Mouse (Mus musculus): ENCODE measurements around the gene Zfp688. TPM values are rescaled to one million over a fixed set of nuclear protein-coding genes. Genes with fewer than 3 reads are reported as not detected.
"Not testable (repeated sequence)": the region's sequence is repeated elsewhere in the genome, so short reads cannot be mapped to it uniquely, and the experiment has no call there.

Zfp688 gene
- polyA plus RNA-seq, 1 experiment from 2014 or later: 17.0 TPM

DNA sequence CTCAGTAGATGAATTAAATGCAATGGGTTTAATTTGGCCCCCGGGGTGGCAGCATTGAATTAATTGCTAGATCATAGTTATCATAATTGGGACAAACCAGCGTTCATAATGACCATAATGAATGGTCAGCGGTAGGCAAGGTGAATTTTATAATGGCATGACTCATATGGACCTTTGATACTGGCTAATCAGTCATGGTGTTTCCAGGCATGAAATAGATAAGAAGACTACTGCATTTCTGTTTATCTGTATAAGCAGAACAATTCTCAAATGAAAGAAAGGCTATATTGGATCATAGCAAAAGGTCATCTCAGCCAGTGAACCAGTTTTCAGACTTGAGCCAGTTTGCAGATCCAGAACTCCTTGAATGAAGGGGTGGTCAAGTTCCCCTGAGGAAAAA is 21.5 kb downstream of the Zfp688 start:
- Histone ChIP-seq H3K9me3 (ENCODE audit: control insufficient read depth, low read length) (no peaks in the 10 kb centered on the region), H3K4me2 (ENCODE audit: low read depth, low read length) (no peak overlapping the region), H3K4me1 (ENCODE audit: control insufficient read depth, insufficient read depth, low read length) (no peaks in the 10 kb centered on the region), H3K27ac (replicated peaks; ENCODE audit: low read depth, low read length) (no peak overlapping the region), H3K4me3 (ENCODE audit: low read depth, low read length) (no peak overlapping the region), H3K36me3 (ENCODE audit: control insufficient read depth, insufficient read depth, low read length) (peaks cover 5% of the 10 kb centered on the region; the same call in 1 of the 2 replicates), H3K27me3 (replicated peaks; ENCODE audit: control insufficient read depth, insufficient read depth, low read length) (no peaks in the 10 kb centered on the region), H3K9ac (ENCODE audit: low read depth, low read length) (no peak overlapping the region)
- WGBS: 66% methylated on average over 3 of the region's 3 CpGs
- ATAC-seq (ENCODE audit: low read depth) (no peak), DNase-seq (ENCODE audit: low spot score) (no peak)

DNA sequence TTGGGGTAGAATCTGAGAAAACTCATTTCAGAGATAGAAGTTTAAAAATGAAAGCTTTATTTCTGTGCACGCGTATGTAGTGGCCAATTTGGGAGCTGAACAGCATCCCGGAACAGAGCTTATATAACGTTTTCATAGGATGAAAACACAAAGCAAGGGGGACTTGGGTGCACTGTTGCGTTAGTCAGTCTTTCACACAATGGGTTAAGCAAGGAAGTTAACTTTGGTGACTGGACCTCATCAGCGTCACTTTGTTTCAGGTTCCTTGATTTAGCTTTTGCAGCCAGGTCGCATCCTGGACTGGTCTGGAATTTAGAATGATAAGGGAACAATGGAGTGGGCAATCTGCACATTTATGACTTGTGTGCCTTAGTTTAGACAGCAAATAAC is 27.9 kb downstream of the Zfp688 start:
- Histone ChIP-seq H3K27me3 (replicated peaks; ENCODE audit: control insufficient read depth, insufficient read depth, low read length) (no peaks in the 10 kb centered on the region), H3K4me3 (ENCODE audit: low read depth, low read length) (peak overlapping the region; percentile 71), H3K36me3 (ENCODE audit: control insufficient read depth, insufficient read depth, low read length) (peaks cover 10% of the 10 kb centered on the region), H3K4me2 (ENCODE audit: low read depth, low read length) (peak overlapping the region; percentile 75), H3K9me3 (ENCODE audit: control insufficient read depth, low read length) (no peaks in the 10 kb centered on the region), H3K9ac (ENCODE audit: low read depth, low read length) (peak overlapping the region; percentile 62), H3K4me1 (ENCODE audit: control insufficient read depth, insufficient read depth, low read length) (peaks cover 10% of the 10 kb centered on the region), H3K27ac (replicated peaks; ENCODE audit: low read depth, low read length) (peak overlapping the region; percentile 72)
- WGBS: 20% methylated on average over 7 of the region's 7 CpGs
- DNase-seq (ENCODE audit: low spot score): no peak
- ATAC-seq (ENCODE audit: low read depth): no peak

DNA sequence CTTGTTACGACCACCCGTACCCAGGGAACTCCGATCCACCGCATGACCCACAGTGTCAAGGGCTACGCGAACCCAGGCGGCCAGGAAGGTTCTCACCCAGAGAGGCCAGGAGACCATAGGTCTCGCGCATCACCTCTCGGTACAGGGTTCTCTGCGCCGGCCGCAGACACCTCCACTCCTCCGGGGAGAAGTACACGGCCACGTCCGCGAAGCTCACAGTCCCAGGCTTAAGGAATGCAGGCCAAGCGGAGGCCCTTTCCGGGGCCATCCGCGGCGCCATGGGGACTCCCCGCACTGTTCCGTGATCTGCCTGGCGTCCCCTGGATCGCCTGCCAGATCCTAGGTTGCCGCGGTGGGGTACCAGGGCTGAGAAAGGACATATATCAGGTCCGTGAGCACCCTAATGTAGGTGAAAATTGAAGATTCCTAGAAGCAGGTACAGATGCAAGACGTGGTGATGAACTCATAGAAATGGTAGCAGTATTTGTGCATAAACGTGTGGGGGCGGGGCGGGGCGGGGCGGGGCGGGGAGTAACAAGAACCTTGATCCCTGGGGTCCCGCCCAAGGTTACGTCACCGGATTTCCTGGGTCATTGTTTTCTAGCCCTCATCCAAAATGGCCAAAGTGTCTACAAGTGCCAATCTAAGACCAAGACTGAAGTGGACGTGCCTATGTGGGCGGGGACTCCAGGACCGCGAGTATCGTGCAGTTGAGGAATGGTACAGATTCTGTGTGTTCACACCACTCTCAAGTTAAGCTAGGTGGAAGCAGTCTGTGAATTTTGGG is 28.5 kb downstream of the Zfp688 start, which contains the start of gene E430018J23Rik:
Gene E430018J23Rik (minus strand): TSS at position 473 of the 787 bp plus-strand sequence.
- WGBS: under 1% methylated on average over 35 of the region's 45 CpGs
- peak within 1 kb of the TSS; percentile 75 for H3K4me2 ChIP-seq (ENCODE audit: low read depth, low read length)
- ATAC-seq (ENCODE audit: low read depth): peak; percentile 94
- H3K36me3 ChIP-seq (ENCODE audit: control insufficient read depth, insufficient read depth, low read length): peaks cover 10% of the 10 kb centered on the region
- no peaks in the 10 kb centered on the region for H3K27me3 ChIP-seq (replicated peaks; ENCODE audit: control insufficient read depth, insufficient read depth, low read length)
- peak within 1 kb of the TSS; percentile 71 for H3K4me3 ChIP-seq (ENCODE audit: low read depth, low read length)
- H3K9ac ChIP-seq (ENCODE audit: low read depth, low read length): peak within 1 kb of the TSS; percentile 84
- peak; percentile 99 for DNase-seq (ENCODE audit: low spot score)
- H3K4me1 ChIP-seq (ENCODE audit: control insufficient read depth, insufficient read depth, low read length): peaks cover 10% of the 10 kb centered on the region
- no peaks in the 10 kb centered on the region for H3K9me3 ChIP-seq (ENCODE audit: control insufficient read depth, low read length)
- peak within 1 kb of the TSS; percentile 90 for H3K27ac ChIP-seq (replicated peaks; ENCODE audit: low read depth, low read length)

DNA sequence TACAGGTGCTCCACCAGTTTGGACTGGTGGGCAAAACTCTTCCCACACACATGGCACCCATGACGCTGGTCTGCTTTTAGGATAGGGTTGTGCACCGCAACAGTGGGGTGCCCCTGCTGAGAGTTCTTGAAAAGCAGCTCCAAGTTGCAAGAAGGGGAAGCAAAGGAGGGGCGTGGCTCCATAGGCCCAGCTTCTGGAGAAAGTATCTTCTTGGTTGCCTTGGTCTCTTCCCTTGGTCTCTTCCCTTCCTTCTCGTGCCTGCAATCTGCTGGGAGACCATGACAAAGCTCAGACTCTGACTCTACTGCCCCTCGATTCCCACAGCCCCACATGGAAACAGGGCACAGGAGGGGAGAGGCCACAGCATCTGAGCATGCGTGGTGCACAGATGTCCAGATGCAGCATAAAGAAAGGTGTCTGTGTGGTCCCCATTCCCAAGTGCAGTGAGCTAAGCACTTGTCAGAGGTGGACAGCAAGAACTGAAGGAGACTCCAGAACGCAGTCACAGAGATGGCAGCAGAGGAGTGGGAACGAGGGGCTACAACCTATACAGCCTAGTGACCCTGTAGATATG is 29.5 kb downstream of the Zfp688 start:
- H3K4me1 ChIP-seq (ENCODE audit: control insufficient read depth, insufficient read depth, low read length): peaks cover 10% of the 10 kb centered on the region
- no peak overlapping the region for H3K27ac ChIP-seq (replicated peaks; ENCODE audit: low read depth, low read length)
- H3K4me3 ChIP-seq (ENCODE audit: low read depth, low read length): peak overlapping the region; percentile 71
- DNase-seq (ENCODE audit: low spot score) (no peak), ATAC-seq (ENCODE audit: low read depth) (no peak)
- H3K27me3 ChIP-seq (replicated peaks; ENCODE audit: control insufficient read depth, insufficient read depth, low read length): no peaks in the 10 kb centered on the region
- 88% methylated on average over 8 of the region's 8 CpGs for WGBS
- peaks cover 10% of the 10 kb centered on the region for H3K36me3 ChIP-seq (ENCODE audit: control insufficient read depth, insufficient read depth, low read length)
- no peaks in the 10 kb centered on the region for H3K9me3 ChIP-seq (ENCODE audit: control insufficient read depth, low read length)
- H3K4me2 ChIP-seq (ENCODE audit: low read depth, low read length): peak overlapping the region; percentile 75
- peak overlapping the region; percentile 84 for H3K9ac ChIP-seq (ENCODE audit: low read depth, low read length)

DNA sequence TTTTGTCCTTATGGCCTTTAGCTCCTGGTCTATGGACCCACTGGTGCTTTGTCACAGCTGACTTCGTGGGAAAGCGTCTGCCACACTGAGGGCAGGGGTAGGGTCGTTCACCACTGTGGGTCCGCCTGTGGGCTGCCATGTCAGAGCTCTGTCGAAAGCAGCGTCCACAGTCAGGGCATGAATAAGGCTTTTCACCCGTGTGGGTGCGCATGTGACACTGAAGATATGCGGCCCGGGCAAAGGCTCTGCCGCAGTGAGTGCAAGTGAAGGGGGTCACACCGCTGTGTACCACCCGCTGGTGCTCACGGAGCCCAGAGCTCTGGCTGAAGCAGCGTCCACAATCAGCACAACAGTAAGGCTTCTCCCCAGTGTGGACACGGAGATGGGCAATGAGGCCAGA is 30.3 kb downstream of the Zfp688 start:
- DNase-seq (ENCODE audit: low spot score) (no peak), ATAC-seq (ENCODE audit: low read depth) (no peak)
- H3K36me3 ChIP-seq (ENCODE audit: control insufficient read depth, insufficient read depth, low read length): peaks cover 10% of the 10 kb centered on the region
- H3K9ac ChIP-seq (ENCODE audit: low read depth, low read length): no peak overlapping the region
- WGBS: 96% methylated on average over 16 of the region's 16 CpGs
- H3K4me2 ChIP-seq (ENCODE audit: low read depth, low read length): no peak overlapping the region
- H3K27ac ChIP-seq (replicated peaks; ENCODE audit: low read depth, low read length): no peak overlapping the region
- no peaks in the 10 kb centered on the region for H3K9me3 ChIP-seq (ENCODE audit: control insufficient read depth, low read length)
- H3K4me3 ChIP-seq (ENCODE audit: low read depth, low read length): no peak overlapping the region
- no peaks in the 10 kb centered on the region for H3K27me3 ChIP-seq (replicated peaks; ENCODE audit: control insufficient read depth, insufficient read depth, low read length)
- H3K4me1 ChIP-seq (ENCODE audit: control insufficient read depth, insufficient read depth, low read length): peaks cover 10% of the 10 kb centered on the region

GRCm38 (mm10) chr7:127390306-127390705 is 31.6 kb downstream of the Zfp688 start:
- ATAC-seq (ENCODE audit: low read depth): no peak
- H3K9ac ChIP-seq (ENCODE audit: low read depth, low read length): no peak overlapping the region
- H3K27me3 ChIP-seq (replicated peaks; ENCODE audit: control insufficient read depth, insufficient read depth, low read length): no peaks in the 10 kb centered on the region
- DNase-seq (ENCODE audit: low spot score): no peak
- H3K27ac ChIP-seq (replicated peaks; ENCODE audit: low read depth, low read length): no peak overlapping the region
- no peak overlapping the region for H3K4me3 ChIP-seq (ENCODE audit: low read depth, low read length)
- peaks cover 10% of the 10 kb centered on the region for H3K4me1 ChIP-seq (ENCODE audit: control insufficient read depth, insufficient read depth, low read length)
- 79% methylated on average over 7 of the region's 7 CpGs for WGBS
- H3K4me2 ChIP-seq (ENCODE audit: low read depth, low read length): no peak overlapping the region
- H3K9me3 ChIP-seq (ENCODE audit: control insufficient read depth, low read length): no peaks in the 10 kb centered on the region
- peaks cover 10% of the 10 kb centered on the region for H3K36me3 ChIP-seq (ENCODE audit: control insufficient read depth, insufficient read depth, low read length)

DNA sequence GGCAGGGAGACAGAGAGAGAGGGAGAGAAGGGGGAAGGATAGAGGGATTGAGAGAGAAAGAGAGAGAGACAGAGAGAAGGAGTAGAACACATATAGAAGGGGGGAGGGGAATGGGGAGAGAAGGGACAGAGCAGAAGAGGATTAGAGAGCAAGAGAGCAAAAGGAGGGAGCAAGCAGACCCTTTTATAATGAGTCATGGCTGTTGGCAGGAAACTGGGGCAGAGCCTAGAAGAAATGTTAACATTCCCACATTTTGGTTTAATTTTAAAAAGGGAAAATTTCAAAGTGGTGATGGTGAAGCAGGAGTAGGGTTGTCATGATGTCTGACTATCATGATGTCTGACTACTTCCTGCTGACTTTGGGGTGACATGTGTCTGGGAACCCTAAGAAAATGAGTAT is 33.7 kb downstream of the Zfp688 start:
- H3K27me3 ChIP-seq (replicated peaks; ENCODE audit: control insufficient read depth, insufficient read depth, low read length); H3K4me3 ChIP-seq (ENCODE audit: low read depth, low read length); H3K9ac ChIP-seq (ENCODE audit: low read depth, low read length); H3K4me1 ChIP-seq (ENCODE audit: control insufficient read depth, insufficient read depth, low read length); H3K4me2 ChIP-seq (ENCODE audit: low read depth, low read length); DNase-seq (ENCODE audit: low spot score); ATAC-seq (ENCODE audit: low read depth); H3K9me3 ChIP-seq (ENCODE audit: control insufficient read depth, low read length); H3K27ac ChIP-seq (replicated peaks; ENCODE audit: low read depth, low read length): not testable (repeated sequence)
- H3K36me3 ChIP-seq (ENCODE audit: control insufficient read depth, insufficient read depth, low read length): peaks cover 18% of the 10 kb centered on the region

DNA sequence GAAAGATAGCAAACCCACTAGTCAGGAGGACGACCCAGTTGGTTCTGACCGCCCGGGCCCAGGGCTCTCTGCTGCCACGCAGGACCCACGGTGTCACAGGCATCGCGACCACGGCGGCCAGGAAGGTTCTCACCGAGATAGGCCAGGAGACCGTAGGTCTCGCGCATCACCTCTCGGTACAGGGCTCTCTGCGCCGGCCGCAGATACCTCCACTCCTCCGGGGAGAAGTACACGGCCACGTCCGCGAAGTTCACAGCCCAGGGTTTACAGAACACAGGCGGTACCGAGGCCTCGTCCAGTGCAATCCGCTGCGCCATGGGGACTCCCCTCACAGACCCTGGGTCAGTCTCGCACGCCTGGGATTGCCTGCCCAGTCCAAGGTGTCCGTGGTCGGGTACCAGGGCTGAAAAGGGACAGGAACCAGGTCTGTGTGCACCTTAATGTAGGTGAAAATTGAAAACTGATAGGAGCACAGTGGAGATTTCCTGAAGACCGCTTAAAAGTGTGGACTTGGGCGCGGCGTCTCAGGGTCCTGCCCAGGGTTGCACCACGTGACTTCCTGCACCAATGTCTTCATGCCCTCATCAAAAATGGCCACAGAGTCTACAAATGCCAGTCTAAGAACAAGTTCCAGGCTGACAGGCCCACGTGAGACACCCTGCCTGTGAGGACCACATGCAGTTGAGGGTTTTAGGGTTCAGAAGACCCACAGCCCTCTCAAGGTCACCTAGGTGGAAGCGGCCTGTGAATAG is 35.1 kb downstream of the Zfp688 start, which contains the start of gene 9130019O22Rik:
Gene 9130019O22Rik (minus strand): TSS at position 526 of the 752 bp plus-strand sequence.
- Histone ChIP-seq H3K27me3 (replicated peaks; ENCODE audit: control insufficient read depth, insufficient read depth, low read length) (no peaks in the 10 kb centered on the region), H3K4me1 (ENCODE audit: control insufficient read depth, insufficient read depth, low read length) (no peaks in the 10 kb centered on the region), H3K36me3 (ENCODE audit: control insufficient read depth, insufficient read depth, low read length) (peaks cover 16% of the 10 kb centered on the region), H3K9ac (ENCODE audit: low read depth, low read length) (peak within 1 kb of the TSS; percentile 70), H3K27ac (replicated peaks; ENCODE audit: low read depth, low read length) (no peak within 1 kb of the TSS), H3K9me3 (ENCODE audit: control insufficient read depth, low read length) (0 out of 2 replicates have a peak, but pooled peaks cover 2% of the 10 kb centered on the region), H3K4me2 (ENCODE audit: low read depth, low read length) (peak within 1 kb of the TSS; percentile 65), H3K4me3 (ENCODE audit: low read depth, low read length) (peak within 1 kb of the TSS; percentile 53)
- 20% methylated on average over 33 of the region's 38 CpGs for WGBS
- DNase-seq (ENCODE audit: low spot score): peak; percentile 94
- peak; percentile 91 for ATAC-seq (ENCODE audit: low read depth)
